Mouse (Mus musculus) megakaryocyte, embryonic 14.5 days (primary cell): Measurements from ENCODE around the gene Galnt14. TPM values are rescaled to one million over a fixed set of nuclear protein-coding genes. Genes with fewer than 3 reads are reported as not detected.

Source experiments
- H3K27me3 ChIP-seq: replicated peaks from 2 replicates; pipeline ENCODE3; 2012; ENCODE audit warnings: inconsistent platforms
- H3K36me3 ChIP-seq: replicated peaks from 2 replicates; pipeline ENCODE3; 2012; ENCODE audit warnings: low read length, inconsistent platforms, mixed read lengths
- H3K4me1 ChIP-seq: 2 replicates; pipeline ENCODE4 v1.6.1; 2012; ENCODE audit warnings: inconsistent platforms
- H3K4me3 ChIP-seq: replicated peaks from 2 replicates; pipeline ENCODE3; 2012; ENCODE audit warnings: moderate library complexity, mild to moderate bottlenecking, inconsistent platforms
- H3K9me3 ChIP-seq: 2 replicates; pipeline ENCODE4 v1.6.1; 2012; ENCODE audit warnings: inconsistent platforms
- FLI1 ChIP-seq: IDR thresholded peaks from 2 replicates; pipeline ENCODE4 v1.6.1; 2012; ENCODE audit warnings: low read length, inconsistent platforms, mixed read lengths
- GATA1 ChIP-seq: IDR thresholded peaks from 3 replicates; pipeline ENCODE4 v1.6.1; 2012; ENCODE audit warnings: mixed read lengths, low read length, inconsistent platforms, borderline replicate concordance
- polyA plus RNA-seq: library from polyadenylated mRNA; stranded (reverse); fragments of >175 nt; gene quantifications from 2 replicates; pipeline ENCODE4 v1.2.3, GENCODE M21; 2012; ENCODE audit warnings: low replicate concordance; ENCODE audit not compliant: insufficient read depth

Galnt14 gene
- polyA plus RNA-seq, 1 experiment = 0.12 TPM

DNA sequence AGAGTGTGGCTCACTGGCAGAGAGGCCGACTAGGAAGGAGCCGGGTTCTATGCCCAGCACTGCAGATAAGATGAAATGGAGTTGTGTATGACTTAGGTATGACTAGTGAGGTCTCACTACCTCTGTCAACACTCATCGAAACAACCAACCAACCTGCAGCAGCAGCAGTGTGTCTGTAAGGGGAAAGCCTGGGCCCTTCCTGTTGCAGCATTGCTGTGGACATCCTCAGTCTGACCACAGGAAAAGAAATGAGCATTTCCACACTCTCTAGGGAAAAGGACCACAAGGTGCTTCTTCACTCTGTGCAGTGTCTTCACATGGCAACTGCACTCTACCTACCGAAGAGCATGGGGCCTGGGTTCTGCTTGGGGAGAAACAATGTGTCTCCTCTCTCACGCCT is 73.3 kb downstream of the Galnt14 start:
- H3K27me3 ChIP-seq = no peaks in the 10 kb centered on the region
- no peak overlapping the region for H3K4me3 ChIP-seq
- TF ChIP-seq GATA1 = no peak
- no peak for TF ChIP-seq FLI1
- no peaks in the 10 kb centered on the region for H3K4me1 ChIP-seq
- no peaks in the 10 kb centered on the region for H3K36me3 ChIP-seq
- no peaks in the 10 kb centered on the region for H3K9me3 ChIP-seq

DNA sequence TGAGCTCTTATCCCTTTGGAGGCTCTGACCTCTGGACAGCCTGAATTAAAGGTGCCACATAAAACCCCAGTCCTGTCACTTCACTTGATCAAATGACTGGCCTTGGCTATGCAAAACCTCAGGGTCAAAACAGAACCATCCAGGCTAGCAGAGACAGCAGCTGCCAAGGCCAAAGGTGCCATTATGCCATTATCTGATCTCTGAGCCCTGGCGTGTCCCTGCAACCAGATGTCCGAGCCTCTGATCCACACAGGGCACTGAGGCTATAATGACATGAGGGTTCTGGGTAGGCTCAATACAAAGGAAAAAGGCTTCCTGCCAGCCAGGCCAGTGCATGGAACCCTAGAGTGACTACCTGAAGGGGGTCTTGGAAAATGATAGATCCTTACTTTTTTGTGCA is 75.4 kb downstream of the Galnt14 start:
- TF ChIP-seq GATA1 = no peak
- no peak for TF ChIP-seq FLI1
- Histone ChIP-seq H3K4me3 (no peak overlapping the region), H3K27me3 (no peaks in the 10 kb centered on the region), H3K36me3 (no peaks in the 10 kb centered on the region), H3K4me1 (no peaks in the 10 kb centered on the region), H3K9me3 (no peaks in the 10 kb centered on the region)

DNA sequence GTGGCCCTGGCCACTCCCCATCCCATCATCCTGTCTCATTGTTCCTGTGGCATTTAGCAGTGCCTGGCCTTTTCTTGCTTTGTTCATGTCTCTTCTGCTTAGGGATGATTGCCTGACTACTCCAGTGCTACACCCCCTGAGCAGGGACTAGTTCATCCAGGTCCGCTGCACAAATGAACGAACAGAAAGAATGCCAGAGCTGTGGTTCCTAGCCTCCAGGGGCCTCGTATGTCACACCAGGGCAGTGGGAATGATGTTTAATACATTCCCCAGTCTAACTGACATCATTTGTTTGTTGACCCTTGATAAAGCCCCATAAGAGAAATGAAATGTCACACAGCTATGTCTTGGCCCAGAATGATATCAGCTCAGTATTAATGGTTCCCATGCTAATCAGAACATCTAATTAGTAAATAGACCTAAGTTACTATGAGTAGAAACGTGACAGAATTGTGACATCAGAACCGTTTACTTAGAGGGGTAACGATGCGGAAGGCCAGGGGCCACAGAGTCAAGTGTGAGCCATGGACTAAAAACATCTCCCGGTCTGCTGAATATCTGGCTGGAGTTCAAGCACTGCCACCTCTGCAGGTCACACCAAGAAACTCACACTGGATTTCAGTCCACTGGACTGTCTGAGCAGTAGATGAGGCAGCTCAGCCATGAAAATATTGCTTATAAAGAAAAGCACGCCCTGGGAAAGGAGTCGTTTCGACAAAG is 76.1 kb downstream of the Galnt14 start:
- Histone ChIP-seq H3K36me3 (no peaks in the 10 kb centered on the region), H3K9me3 (no peaks in the 10 kb centered on the region), H3K4me3 (no peak overlapping the region), H3K4me1 (no peaks in the 10 kb centered on the region), H3K27me3 (no peaks in the 10 kb centered on the region)
- no peak for TF ChIP-seq GATA1
- no peak for TF ChIP-seq FLI1

DNA sequence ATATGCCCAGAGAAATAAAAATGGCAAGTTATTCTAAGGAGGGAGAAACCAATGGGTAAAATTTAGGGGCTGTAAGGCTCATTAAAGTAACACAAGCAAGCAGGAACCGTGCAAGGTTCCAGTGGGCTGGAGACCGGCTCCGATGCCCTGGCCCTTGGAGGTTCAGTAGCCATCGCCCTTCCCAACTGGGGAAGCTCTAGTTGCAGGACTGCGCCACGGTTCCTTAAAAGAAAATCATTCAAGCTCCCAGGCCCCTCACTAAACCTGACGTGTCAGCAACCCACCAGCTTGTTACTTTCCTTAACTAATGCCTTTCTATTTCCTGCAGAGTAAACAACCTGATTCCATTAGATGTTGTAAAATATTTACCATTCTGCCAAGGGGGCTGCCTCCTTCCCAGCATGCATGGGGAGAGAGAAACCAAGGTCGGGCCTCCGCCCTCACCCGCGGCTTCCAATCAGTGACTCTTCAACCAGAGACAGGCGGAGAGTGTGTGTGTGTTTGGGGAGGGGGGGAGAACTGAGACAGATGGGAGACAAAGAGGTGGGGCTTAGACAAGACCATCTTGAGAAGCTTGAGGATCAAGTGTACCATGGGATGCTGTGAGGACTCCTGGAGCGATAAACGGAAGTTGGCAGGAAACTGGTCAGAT is 81.9 kb downstream of the Galnt14 start:
- H3K9me3 ChIP-seq = no peaks in the 10 kb centered on the region
- H3K4me3 ChIP-seq = no peak overlapping the region
- TF ChIP-seq GATA1 = no peak
- no peak for TF ChIP-seq FLI1
- no peaks in the 10 kb centered on the region for H3K27me3 ChIP-seq
- no peaks in the 10 kb centered on the region for H3K36me3 ChIP-seq
- no peaks in the 10 kb centered on the region for H3K4me1 ChIP-seq

DNA sequence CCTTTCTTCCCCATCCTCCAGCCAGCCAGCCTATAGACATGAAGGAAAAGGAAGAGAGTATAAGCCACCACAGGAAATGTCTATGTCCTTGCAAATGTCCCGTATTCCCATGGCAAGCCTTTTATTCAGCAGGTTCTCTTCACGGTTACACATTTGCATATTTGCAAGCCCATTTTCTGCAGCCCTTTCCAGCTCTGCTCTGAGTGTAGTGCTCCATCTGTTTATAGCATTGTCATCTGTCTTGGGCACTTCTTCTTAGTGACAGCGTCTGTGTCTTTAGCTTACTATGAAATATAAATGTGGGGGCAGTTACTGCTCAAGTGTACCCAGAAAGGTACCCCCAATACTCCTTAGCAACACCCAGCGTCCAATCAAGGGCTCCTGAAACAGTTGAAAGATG is 83.3 kb downstream of the Galnt14 start:
- Histone ChIP-seq H3K9me3 (no peaks in the 10 kb centered on the region), H3K4me3 (no peak overlapping the region), H3K4me1 (no peaks in the 10 kb centered on the region), H3K27me3 (no peaks in the 10 kb centered on the region), H3K36me3 (no peaks in the 10 kb centered on the region)
- TF ChIP-seq FLI1 (no peak), GATA1 (no peak)

DNA sequence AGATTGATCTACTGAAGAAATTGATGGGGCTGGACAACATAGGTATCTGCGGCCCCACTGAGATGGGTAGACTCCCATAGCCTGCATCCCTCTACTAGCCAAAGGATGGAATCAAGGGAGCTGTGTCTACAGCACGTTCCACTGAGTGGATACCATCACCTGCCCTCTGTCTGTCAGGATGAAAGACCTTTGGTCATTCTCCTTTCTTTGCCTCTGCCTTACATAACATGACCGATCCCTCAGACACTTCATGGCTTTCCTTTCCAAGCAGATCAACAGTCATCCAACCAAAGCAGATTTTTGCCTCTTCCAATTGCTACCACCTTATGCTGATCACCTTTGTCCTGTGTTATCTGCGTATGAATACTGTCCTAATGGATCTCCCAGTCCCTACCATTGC is 90.2 kb downstream of the Galnt14 start:
- no peaks in the 10 kb centered on the region for H3K4me1 ChIP-seq
- no peaks in the 10 kb centered on the region for H3K36me3 ChIP-seq
- no peaks in the 10 kb centered on the region for H3K27me3 ChIP-seq
- H3K9me3 ChIP-seq = no peaks in the 10 kb centered on the region
- TF ChIP-seq GATA1 (no peak), FLI1 (no peak)
- H3K4me3 ChIP-seq = no peak overlapping the region

DNA sequence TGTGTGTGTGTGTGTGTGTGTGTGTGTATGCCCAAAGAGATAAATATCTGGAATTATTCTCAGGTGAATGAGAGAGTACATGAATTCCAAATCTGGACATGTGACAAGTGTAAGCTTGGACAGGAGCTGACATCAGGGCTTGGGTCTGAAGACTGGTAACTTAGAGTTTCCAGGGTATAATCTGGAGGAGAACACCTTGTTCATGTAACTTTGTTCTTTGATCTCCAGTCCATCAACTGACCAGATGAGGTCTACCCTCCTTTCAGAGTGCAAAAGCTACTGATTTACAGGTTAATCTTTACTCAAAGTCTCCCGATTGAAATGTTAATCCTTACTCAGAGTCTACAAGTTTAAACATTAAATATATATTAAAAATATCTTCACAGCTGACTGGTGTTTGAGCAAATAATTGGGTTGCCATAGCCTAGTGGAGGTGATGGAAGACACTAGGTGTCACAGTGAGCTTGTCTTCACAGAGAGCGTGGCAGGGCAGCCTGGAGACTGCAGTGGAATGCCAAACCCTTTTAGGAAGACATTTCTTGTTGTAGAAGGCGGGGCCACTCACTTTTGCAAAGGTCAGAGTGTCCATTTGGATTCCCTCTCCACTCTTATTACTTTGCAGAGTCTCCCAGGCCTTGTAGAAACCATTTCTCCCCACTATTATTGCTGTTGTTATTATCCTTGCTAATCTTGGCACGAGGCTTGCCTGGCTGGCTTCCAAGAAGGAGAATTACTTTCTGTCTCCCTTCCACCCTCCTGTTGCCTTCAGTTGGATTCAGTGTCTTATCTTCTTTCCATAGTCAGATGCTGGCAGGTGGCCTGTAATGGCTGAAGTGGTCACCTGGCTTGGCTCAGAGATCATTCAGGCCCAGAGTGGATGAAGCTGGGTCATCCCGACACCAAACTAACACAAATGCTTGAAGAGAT is 107.4 kb downstream of the Galnt14 start:
- no peak for TF ChIP-seq GATA1
- TF ChIP-seq FLI1 = no peak
- no peak overlapping the region for H3K4me3 ChIP-seq
- no peaks in the 10 kb centered on the region for H3K9me3 ChIP-seq
- H3K27me3 ChIP-seq = no peaks in the 10 kb centered on the region
- H3K36me3 ChIP-seq = no peaks in the 10 kb centered on the region
- no peaks in the 10 kb centered on the region for H3K4me1 ChIP-seq

DNA sequence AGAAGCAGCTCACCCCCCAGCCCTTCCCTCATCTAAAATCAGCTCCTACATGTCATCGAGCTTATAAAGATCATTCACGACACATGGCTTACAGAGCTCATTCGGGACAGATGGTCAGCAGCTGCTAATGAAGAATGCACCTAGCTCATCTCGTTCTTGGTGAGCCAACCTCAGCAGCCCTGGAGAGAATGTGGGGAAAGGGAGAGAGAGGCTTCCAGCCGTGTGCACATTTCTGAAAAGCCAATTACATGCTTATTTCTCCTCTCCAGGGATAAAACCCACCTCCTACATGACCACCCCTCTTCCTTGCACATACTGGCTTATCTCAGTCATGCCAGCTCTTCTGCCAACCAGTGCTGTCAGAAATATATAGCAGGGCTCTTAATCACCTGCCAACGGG is 110.3 kb downstream of the Galnt14 start:
- no peak for TF ChIP-seq FLI1
- no peak for TF ChIP-seq GATA1
- Histone ChIP-seq H3K4me1 (no peaks in the 10 kb centered on the region), H3K36me3 (no peaks in the 10 kb centered on the region), H3K4me3 (no peak overlapping the region), H3K27me3 (no peaks in the 10 kb centered on the region), H3K9me3 (no peaks in the 10 kb centered on the region)

DNA sequence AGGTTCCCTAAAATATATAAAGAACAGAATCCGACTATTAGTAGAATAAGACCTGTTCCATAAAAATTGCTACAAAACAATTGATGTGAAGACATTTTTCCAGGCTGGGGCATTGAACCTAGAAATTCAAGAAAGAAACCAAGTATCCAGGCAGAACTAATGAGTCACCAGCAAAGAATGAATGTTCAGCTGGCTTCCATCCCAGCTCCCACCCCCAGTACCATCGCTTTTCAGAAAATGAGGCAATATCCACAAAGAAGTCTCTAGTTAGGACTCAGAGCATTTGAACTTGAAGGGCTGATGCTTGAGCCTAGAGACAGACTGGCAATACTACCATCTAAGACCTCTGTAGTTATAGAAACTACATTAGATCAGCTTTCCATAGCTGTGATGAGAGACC is 118.2 kb downstream of the Galnt14 start:
- H3K36me3 ChIP-seq = no peaks in the 10 kb centered on the region
- no peak overlapping the region for H3K4me3 ChIP-seq
- H3K27me3 ChIP-seq = peaks cover under 1% of the 10 kb centered on the region
- no peaks in the 10 kb centered on the region for H3K4me1 ChIP-seq
- TF ChIP-seq GATA1 = no peak
- TF ChIP-seq FLI1 = no peak
- no peaks in the 10 kb centered on the region for H3K9me3 ChIP-seq

DNA sequence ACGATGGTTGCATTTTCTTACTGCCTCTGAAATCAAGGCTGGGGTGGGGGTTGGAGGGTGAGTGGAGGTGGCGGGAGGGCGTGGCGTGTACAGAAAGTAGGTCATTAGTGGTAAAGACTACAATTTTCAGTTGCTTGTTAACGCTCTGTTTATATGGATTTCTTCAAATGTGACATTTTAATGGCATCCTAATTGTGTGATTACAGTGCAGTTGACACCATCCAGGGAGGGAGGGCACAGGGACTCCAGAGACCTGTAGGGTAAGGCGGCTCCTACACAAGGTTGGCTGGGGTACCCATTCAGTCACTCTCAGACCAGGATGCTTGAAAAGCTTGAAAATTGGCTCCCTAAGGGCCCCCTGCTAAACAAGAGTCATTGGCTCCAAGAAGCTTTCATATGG is 122.7 kb downstream of the Galnt14 start:
- no peaks in the 10 kb centered on the region for H3K4me1 ChIP-seq
- no peaks in the 10 kb centered on the region for H3K36me3 ChIP-seq
- no peak overlapping the region for H3K4me3 ChIP-seq
- H3K9me3 ChIP-seq = no peaks in the 10 kb centered on the region
- H3K27me3 ChIP-seq = peaks cover 1% of the 10 kb centered on the region
- TF ChIP-seq GATA1 (no peak), FLI1 (no peak)
